Mouse (Mus musculus) cerebellum, adult 8-10 months (tissue): ENCODE data around the gene Kif24.
A peak's percentile ranks its signal among the peaks of the same experiment; 100 is the strongest.

Experiments used
- DNase-seq: peaks from one replicate; pipeline ENCODE4 v3.0.0; 2022

Gene Kif24

DNA sequence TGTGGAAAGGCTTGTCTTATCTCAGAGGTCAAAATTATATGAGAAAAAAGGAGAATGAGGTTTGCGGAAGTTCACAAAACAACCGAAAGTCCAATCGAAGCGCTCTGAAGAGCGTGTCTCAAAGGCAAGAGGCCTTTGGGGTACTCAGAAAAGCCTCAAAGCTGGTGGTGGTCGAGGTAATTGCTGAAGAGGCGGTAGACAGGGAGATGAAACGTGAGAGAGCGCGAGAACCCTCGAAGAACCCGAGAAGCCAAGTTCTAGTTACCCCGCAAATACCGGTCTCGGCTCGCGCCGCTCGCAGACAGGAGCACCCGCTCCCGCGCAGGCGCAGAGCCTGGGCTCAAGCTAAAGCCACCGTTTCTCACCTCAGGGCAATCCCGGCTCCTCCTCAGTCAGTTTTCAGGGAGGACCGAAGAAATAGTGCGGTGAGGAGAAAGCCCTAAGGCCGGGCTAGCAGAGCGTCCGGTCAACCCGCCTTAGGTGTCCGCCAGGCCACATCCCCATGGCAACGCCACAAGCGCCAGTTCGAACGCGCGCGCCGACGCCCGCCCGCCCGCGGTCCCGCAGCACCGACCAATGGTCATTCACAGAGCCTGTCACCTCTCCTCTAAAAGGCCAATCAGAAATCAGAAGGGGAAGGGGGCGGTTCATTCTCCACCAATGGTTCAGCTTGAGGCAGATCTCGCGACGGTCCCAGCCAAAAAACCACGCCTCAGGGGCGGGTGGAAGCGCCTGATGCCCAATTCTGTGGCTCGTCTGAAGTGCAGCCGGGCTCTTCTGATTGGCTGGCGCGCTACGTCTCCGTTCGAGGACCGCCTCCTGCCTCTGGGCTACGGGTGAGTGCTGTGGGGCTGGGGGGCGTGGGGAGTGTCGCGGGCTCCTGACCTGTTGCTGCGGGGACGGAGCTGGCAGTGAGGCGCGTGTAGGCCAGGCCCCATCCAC is at the start of gene Kif24, which contains the start of gene Nudt2:
Gene Kif24 (minus strand): TSS at position 543 of the 942 bp plus-strand sequence.
Gene Nudt2 (plus strand): TSS at position 807 of the 942 bp plus-strand sequence.
- peak; percentile 97 for DNase-seq

DNA sequence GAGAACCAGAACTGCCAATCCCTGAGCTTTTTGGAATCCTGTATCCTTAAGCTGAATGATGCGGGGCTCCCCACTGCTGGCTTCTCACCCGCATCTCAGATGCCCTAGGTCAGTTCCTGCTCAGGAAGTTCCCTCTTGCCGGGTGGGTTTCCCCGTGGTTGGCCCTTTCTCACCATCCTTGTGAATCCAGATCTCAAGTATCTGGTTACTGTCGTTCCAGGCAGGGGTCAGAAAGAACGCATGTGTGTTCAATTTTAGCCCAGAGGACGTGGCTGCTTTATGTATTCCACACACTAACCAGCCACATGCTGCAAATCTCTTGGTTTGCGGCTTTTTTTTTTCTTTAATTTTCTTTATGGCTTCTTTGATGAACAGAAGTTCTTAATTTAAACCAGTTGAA is 49.0 kb upstream of the Kif24 start:
- no peak for DNase-seq

DNA sequence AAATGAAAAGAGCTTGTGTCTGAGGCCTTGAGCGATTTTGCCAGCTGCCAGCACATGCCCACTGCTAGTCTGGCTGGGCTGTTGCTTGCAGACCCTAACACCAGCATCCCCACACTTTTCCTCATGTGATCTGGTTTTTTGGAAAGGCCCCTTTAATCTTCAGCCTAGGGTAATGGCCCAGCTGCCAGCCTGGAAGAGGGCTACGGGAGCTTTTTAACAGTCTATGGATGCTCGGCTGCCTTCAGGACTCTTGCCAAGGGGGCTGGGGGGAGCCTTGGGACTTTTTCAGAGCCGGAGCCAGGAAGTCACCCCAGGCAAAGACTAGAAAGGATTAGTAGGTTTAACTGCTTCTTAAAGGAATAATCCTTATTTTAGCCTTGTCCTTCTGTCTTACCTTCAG is 48.6 kb upstream of the Kif24 start:
- DNase-seq, result no peak

DNA sequence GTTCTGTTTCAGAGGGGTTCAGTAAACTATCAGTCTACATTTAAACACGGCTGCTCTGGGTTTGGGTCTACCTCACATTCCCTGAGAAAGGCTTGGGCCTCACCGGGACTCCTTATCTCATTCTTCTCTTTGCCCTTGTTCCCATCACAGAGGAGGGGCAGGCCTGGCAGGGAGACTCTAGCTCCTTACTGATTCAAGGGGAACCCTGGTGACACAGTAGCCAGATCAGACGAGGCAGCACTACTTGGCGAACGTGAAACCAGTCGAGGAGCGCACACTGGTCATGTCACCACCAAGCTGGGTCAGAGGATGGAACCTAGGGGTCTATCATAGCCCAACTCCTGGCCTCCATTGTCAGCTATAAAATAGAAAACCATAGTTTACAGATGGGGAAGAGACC is 43.3 kb upstream of the Kif24 start:
- DNase-seq, result no peak

DNA sequence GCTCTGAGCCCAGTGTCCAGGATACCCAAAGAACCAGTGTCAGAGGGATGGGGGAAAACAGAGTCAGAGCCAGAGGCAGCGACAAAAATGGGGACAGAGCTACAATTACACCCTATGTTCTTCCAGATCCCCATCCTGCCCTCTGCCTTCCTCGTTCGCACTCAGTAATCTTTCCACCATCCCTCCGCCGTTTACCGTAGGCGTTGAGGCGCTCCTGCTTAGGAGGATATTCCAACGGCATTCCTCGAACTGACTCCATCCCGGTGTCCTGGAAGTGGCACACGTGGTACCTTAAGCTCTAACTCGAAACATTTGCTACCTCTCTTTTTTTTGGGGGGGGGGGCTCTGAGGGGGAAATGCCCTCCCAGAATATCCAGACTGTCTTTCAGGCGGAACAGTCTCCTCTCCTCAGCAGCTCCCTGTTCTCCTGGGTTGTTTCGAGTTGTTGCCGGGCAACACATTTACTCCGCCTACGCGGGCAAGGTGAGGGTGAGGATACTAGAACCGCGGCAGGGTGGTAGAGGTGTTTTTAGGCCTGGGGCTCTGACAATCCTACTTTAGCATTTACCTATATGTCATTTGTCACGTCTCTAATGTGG is 42.7 kb upstream of the Kif24 start:
- no peak for DNase-seq

- peak; percentile 83 for DNase-seq
These were observed 42.2 kb upstream of the Kif24 start for GRCm38 (mm10) chr4:41506906-41507305.

DNA sequence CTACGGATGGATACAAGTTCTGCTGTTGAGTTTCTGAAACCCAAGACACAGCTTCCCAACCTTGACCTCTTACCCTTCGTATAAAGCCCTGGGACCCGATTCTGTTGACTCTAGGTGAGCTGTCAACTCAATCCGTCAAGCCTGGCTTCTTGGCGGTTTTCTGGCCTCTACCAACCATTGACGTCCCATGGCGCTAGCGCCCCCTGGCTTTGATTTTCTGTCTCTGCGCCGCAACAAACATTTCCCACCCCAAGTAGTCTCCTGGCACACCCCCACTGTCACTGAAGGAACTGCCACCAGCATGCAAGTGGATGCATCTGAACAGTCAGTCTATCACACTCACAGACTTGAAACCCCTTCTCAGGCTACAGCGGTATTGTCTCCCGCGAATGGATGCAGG is 41.5 kb upstream of the Kif24 start:
- DNase-seq, result peak; percentile 62

GRCm38 (mm10) chr4:41505131-41505551 is 40.5 kb upstream of the Kif24 start:
- DNase-seq, result no peak

DNA sequence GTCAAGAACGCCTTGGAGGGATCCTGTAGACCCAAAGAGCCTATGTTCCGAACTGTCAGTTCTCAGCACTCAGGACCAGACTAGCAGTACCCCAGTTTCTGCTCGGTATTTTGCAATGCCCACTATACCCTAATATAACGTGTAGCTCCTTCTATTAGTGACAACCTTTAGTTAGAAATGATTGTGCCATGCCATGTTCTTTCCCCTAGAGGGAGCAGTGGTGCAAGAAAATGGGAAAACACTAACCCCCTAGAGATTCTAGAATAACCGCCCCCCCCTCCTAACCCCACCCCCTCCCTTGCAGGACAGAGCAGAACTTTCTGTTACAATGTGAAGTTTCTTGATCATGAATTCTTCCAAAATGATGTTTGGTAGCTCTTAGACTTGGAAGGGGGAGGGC is 39.6 kb upstream of the Kif24 start:
- DNase-seq, result no peak

GRCm38 (mm10) chr4:41502986-41503412 is 38.3 kb upstream of the Kif24 start, which contains the start of gene AI464131:
Gene AI464131 (minus strand): TSS chr4:41503076.
- DNase-seq, result peak; percentile 94

DNA sequence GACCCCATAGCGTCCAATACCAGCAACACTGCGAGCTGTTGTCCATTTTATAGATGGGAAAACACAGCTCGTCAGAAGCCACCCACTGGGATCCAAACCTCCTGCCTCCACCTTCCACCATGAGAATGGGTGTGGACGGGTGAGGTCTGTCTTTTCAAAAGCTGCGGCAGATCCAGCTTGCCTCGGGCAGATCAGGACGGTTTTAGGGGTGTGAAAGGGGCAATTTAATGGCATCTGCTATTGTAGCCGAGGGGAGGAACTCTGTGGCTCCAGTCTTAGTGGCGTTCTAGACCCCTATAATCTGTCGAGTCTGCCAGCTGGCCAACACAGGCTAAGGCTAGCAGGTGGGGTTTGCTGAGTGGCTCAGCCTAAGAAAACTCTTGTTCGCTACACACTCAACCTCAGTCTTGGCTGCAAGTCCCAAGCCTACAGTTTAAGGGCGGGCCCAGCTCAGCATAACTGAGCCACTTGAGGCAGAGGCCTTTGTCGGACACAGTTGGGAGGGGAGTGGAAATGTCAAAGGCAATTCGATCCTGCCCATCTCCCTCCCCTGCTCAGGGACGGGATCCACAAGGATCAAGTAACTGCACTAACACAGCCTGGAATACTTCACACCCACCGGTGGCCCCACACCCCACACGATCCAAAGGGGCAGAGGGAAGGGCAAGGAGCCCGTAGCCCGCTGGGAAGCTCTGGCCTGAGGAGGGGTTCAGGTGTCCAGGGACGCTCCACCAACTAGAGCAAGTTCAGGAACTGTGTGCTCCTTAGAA is 37.7 kb upstream of the Kif24 start:
- DNase-seq, result no peak

DNA sequence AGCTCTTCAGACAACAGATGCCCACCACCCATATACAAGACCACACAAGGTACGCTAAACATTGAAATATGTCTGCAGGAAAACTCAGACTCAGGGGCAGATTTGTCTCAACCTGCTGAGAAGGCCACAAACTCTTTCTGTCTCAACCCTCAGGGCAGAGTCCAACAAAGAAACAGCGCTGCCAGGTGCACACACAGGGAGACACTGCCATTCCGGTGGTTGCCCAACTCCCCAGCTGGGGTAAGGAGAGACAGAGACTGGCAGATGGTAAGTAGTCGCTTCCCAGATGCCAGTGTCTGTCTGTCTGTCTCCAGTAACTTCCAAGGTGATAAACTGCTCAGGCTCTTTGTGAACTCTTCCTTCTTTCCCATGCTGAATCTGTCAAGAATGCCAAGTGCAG is 36.1 kb upstream of the Kif24 start:
- no peak for DNase-seq

GRCm38 (mm10) chr4:41499619-41500018 is 34.9 kb upstream of the Kif24 start:
- no peak for DNase-seq

- DNase-seq, result no peak
These were observed 34.3 kb upstream of the Kif24 start for GRCm38 (mm10) chr4:41498921-41499391.

- no peak for DNase-seq
These were observed 33.5 kb upstream of the Kif24 start for GRCm38 (mm10) chr4:41497995-41498845.

- DNase-seq, result no peak
These were observed 32.9 kb upstream of the Kif24 start for GRCm38 (mm10) chr4:41497579-41497978.

DNA sequence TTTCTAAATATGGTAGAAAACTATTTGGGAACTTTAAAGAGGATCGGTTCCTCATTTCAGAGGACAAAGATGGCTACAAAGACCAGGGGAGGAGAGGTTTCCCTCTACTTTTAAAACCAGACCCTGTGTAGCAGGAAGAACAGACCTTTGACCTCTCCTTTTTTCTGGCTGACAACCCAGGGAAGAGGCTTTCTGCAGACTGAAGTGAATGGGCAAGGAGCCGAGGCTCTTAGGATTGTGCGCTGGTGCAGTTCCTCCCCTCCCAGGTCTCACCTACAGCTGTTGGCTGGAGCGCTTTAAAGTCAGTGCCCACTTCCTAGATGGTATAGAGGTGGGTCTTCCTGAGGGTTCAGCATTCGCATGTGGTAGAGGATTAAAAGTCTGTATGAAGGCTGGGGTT is 32.4 kb upstream of the Kif24 start:
- no peak for DNase-seq

- DNase-seq, result no peak
These were observed 31.2 kb upstream of the Kif24 start for GRCm38 (mm10) chr4:41495850-41496249.

DNA sequence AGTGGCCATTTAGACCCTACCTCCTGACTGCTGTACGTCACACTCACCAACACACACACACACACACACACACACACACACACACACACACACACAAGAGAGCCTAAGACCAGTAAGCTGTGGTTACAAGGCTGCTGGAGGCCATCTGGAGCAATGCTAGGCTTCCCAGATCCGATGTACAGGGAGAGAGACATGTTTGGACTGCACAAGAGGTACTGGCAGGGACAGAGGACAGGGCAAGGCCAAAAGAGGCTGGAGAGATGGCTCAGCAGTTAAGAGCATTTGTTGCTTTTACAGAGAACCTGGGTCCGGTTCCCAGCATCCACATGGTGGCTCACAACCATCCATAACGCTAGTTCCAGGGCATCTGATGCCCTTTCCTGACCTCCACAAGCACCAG is 30.4 kb upstream of the Kif24 start:
- no peak for DNase-seq

GRCm38 (mm10) chr4:41494378-41494777 is 29.7 kb upstream of the Kif24 start:
- no peak for DNase-seq

GRCm38 (mm10) chr4:41493464-41494116 is 28.9 kb upstream of the Kif24 start:
- no peak for DNase-seq

GRCm38 (mm10) chr4:41492951-41493350 is 28.3 kb upstream of the Kif24 start:
- DNase-seq, result no peak
